Mouse (Mus musculus) embryo, embryonic 9.5 days (tissue): ENCODE data around the gene Dcaf15.
A peak's percentile ranks its signal among the peaks of the same experiment; 100 is the strongest.

Experiments
- DNase-seq: peaks from one replicate; pipeline ENCODE4 v3.0.0-alpha.2; 2017; ENCODE audit errors: extremely low spot score

Dcaf15 gene

DNA sequence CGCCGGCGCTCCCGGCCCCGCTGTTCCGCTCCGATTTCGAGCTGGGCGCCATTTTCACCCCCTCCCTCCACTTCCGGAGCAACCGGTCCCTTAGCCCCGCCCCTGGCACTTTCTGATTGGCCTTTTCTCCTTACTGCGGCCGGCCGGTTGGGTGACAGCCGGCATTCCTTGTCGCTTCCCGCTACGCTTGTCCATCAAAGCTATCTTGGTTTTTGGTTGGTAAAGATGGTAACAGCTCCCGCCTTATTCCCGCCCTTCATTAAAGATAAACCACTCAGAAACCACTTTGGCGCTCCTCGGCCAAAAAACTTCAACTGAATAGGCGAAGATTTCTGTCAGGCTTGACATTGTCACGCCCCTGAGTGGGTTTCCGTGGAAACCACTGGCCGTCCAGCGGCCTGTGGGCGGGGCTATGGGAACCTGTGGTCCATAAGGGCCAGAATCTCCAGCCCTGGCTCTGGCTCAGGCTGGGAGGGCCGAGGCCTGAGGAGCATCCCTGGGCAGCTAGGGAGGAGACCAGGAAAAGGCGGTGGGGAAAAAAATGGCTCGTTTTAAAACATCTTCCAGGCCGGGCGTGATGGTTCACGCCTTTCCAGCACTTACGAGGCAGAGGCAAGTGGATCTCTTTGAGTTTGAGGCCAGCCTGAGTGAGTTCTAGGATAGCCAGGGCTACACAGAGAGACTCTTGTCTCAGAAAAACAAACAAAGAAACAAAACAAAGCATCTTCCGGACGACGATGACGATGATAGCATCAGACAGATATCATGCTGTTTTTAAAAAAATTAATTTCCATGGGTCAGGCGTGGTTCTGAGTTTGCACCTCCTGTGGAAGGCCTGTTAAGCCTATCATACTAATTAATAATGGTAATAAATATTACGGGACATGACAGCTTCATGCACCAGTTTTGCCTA, at the start of gene Dcaf15:
Dcaf15 (minus strand) TSS at position 72 of the 913 bp plus-strand sequence.
- peak; percentile 97 for DNase-seq

DNA sequence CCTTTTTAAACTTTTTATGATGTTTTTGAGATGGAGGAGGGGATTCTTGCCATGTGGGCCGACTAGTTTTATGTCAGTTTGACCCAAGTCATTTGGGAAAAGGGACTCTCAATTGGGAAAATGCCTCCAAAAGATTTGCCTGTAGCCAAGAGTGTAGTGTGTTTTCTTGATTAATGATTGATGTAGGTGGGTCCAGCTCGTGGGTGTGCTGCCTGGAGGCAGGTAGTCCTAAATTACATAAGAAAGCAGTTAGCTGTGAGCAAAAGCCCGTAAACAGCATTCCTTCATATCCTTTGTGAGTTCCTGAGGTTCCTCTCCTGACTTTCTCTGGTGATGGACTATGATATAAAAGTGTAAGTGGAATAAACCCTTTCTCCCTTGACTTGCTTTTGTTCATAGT, 44.6 kb upstream of the Dcaf15 start:
- no peak for DNase-seq

DNA sequence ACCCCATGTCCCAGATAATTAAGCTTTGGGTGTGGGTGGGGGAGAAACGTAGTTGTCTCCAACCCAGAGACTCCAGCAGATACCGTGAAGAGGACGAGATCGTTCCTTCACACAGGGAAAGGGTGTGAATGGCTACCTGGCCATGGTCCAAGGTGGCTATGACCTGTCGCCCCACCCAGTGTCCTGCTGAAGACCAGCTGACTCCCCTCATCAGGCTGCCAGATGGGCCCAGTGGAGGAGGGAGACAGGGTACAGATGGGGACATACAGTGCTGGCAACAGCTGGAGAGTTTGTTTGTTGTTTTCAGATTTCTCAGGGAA, 43.9 kb upstream of the Dcaf15 start:
- DNase-seq = no peak

DNA sequence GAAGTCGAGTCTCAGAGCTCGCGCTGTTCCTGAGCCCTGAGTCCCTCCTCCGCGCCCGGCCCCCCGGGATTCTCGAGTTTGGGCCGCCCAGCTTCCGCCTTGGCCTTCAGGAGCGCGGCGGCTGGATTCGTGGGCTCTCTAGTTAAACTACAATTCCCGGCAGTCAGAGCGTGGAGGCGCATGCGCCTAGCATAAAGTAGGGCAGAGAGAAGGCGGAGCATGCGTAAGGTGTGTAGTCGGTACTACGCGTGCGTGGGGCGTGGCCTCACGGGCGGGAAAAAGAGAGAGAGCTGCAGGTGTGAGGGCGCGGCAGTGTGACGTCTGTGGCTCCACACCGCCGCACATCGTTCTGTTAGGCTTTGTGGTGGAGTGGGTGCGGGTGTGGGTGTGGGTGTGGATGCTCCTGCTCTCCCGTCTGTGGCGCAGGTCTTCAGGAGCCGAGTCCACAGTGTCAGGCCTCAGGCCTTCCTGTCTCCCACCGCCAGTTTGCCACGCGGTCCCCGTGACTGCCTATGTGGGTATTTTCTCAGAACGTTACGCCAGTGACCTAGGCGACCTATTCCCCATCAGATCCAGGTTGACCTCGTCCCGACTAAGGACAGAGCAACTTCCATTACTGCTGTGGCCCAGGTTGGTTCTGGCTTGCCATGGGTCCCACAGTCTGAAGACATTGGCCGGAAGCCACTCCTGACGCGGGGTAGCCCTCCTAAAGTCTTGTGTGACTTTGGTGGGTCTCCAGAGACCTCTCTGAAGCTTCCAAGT, 43.4 kb upstream of the Dcaf15 start, which contains the start of the genes Cc2d1a and 4930432K21Rik:
Cc2d1a (minus strand) TSS at position 168 of the 762 bp plus-strand sequence.
4930432K21Rik (plus strand) TSS at position 257 of the 762 bp plus-strand sequence.
- peak; percentile 93 for DNase-seq

DNA sequence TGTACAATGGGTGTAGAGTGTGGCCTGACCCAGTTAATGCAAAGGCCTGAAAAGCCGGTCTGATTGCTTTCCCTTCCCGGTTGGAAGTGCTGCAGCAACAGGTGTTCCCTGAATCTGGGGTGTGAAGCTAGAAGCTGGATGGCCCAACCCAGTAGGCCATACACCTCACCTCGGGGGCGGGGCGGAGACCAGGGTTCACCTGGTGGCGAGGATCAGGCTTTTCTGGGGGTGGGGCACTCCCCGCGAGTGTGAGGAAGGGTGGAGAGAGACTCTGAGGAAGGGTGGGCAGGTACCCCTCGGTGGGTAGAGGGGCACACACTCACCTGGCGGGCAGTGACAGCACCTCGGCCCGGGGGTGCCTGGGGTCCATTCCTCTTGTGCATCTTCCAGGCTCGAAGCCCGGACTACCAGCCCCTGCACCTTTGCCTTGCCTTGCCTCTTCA, 42.8 kb upstream of the Dcaf15 start:
- no peak for DNase-seq

DNA sequence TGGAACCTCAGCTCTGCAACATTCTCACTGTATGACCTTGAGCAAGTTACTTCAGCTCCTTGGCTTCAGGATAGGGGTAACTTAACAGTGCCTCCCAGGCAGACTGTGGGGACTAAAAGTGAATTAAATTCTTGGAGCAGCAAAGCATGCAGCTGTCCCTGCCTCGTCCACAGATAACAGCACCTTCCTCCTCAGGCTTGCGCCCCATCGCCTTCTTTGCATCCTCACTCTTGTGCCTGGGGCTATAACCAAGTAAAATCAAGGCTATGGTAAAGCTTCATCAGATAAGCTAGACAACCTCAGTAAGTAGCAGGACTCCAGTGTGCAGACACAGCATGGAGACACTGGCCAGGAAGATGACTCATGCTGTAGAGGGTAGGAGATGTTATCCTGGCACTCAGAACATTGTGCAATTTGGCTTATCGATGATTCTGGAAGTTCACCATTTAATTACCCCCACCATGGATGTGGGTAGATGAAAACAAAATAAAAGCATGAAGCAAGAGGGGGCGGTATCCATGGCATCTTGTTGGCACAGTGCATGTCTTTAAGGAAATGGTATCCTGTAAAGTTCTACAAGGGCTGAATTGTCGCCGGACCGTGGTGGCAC, 40.2 kb upstream of the Dcaf15 start:
- no peak for DNase-seq

DNA sequence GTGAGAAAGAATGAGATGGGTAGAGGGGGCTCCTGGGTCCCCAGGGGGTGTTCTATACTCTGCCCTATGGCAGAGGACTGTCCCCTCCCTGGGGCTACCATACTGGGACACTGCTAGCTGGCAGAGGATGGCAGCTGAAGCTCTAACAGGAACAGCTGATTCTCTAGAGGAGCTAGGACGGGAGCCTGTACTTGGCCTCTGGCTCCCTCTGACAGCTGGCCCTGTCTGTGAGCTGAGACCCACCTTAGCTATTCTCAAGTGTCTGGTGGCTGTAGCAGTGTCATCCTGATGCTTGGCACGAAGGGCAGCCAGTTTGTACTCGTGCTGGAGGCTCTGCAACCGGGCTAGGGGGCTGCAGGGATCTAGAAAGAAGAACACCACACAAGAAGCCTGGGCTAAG, 36.3 kb upstream of the Dcaf15 start:
- no peak for DNase-seq

DNA sequence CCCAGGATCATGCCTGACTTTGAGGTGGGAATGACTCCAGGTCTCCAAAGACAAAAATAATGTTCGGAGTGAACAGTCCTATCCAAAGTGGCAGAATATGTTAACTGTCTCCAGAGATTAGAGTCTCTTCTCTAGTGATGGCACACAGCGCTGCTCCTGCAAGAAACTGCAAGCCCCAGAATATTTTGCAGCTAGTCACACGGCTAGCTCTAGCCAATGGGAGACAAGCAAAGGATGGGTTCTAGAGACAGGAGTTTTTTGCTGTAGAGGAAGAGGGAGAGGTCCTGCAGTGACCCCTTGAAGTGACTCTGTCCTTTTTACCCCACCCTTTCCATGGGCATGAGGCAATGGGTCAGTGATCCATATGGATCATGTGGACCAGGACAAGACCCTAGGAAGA, 33.3 kb upstream of the Dcaf15 start:
- DNase-seq = no peak

DNA sequence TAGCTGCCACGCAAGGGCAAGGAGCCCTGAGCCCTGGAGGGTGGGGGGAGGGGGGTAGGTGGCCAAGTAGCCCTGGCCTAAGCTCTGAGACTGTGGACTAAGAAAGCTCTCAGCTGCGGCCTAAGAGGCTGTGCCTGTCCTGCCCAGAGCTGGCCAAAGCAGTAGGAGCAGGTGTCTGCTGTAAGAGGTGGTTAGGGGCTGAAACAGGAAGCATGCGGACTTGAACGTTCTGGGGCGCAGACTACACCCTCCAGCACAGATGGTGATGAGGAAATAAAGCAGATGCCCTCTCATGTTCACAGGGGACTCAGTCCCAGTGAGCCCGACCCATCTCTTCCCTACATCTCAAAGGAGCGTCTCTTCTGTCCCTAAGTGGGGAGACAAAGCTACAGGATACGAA, 27.7 kb upstream of the Dcaf15 start:
- no peak for DNase-seq

DNA sequence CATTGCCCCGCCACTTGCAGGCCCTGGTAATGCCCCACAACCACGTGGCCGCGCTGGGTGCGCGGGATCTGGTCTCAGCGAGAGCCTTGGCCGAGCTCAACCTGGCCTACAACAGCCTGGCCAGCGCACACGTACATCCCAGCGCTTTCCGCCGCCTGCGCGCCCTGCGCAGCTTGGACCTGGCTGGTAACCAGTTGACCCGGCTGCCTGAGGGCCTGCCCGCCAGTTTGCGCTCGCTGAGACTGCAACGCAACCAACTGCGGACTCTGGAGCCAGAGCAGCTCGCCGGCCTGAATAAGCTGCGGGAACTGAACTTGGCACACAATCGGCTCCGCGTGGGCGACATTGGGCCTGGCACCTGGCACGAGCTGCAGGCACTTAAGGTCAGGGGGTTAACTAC, 26.2 kb upstream of the Dcaf15 start:
- DNase-seq = no peak

DNA sequence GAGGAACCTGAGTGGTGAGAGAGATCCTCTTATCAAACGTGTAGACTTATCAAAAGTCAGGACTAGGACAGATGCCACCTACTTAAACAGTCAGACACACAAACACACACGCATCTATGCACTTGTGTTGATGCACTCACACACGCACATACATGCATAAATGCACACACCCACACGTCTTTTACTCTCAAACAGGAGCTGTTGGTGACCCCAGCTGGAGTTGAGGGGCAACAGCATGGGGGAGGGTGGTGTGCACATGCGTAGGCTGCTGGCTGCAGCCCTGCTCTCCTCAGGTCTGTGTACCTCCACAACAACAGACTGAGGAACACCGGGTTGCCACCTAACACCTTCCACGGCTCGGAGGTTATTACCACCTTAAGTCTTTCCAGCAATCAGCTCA, 23.7 kb upstream of the Dcaf15 start:
- DNase-seq = no peak

DNA sequence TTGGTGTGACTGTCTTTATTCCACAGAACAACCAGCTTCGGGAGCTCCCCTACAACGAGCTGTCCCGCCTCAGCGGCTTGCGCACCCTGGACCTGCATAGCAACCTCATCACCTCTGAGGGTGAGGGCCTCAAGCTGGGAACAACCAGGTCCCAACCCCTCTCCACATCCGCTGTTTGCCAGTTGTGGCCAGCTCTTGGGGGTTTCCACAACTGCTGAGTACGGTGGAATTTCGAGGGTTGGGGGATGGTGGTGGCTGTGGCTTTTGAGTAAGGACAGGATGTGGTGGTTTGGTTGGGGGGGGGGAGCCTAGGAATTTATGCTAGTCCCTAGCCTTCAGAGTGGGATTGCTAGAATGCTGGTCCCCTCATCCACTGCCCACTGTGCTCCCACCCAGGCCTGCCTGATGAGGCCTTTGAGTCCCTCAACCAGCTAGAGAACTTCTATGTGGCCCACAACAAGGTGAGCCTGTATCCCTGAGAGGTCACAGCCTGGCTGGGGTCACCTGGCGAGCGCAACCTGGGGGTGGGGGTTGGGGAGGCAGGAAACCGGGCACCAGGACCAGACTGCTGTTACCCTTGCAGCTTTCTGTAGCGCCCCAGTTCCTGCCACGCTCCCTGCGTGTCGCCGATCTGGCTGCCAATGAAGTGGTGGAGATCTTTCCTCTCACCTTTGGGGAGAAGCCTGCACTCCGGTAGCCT, 22.8 kb upstream of the Dcaf15 start:
- no peak for DNase-seq

DNA sequence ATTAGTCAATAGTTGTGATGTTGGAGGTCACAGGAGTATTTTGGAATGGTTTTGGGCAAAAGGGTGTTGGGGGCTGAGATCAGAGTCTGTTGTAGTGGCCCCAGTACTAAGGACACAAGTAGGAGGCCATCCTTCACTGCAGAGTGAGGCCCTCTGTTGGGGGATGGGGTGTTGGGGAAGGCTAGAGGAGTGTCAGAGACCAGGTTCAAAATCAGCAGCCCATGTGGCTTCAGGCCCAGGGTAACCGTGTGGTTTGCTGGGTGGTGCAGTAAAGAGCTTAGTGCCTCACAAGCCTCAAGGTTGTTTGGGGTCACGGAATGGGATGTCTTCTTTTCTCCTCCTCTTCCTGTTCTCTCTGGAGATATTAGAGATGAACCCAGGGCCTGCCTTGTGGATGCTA, 22.2 kb upstream of the Dcaf15 start:
- no peak for DNase-seq

DNA sequence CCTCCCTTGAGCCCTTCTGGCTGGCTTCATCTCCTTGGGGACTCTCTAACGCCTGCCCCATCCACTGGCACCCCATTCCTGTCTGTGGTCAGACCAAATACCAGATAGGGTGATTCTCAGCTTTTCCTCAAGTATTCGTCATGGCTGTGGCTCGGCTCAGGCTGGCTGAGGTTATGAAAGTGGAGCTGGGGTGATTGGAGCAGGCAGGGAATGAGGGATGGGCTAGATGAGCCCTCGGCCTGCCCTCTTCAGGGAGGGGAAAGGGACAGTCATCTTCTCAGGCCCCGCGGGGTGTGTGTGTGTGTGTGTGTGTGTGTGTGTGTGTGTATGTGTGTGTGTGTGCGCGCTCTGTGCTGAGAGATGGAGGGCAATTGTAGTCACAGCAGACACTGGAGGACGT, 21.1 kb upstream of the Dcaf15 start, which contains the start of gene Podnl1:
Podnl1 (plus strand) TSS at position 334 of the 400 bp plus-strand sequence.
- DNase-seq = no peak

DNA sequence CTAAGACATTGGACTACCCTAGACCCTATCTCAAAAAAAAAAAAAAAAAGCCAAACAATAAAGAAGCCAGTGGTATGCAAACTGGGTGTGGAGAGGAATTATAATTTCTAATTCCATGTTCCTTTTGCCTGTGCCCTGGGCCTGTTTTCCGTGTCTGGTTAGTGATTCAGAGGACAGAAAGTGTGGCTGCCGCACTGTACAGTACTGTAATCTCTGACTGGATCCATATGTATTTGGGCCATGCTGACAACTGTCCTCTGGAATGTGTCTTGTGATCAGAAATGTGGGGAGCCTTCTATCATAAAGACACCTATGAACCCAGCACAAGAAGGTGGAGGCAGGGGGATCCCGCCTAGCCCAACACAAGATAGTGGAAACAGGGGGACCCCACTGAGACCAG, 17.6 kb upstream of the Dcaf15 start:
- DNase-seq = no peak

DNA sequence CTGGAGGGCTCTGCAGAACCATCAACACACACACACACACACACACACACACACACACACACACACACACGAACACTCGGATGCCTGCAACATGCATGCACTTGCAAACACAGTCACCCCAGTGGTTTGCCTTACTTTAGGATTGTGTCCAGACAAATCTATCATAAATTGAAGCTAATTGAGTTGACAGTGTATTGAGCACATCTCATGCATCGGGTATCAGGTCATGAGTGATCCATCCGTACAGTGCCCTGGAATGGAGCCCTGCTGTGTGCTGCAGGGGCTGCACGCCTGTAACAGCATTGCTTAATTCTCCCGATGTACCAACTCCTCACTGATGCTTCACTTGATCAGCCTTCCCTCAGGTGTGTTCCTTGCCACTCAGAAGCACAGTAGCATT, 11.1 kb upstream of the Dcaf15 start:
- no peak for DNase-seq

DNA sequence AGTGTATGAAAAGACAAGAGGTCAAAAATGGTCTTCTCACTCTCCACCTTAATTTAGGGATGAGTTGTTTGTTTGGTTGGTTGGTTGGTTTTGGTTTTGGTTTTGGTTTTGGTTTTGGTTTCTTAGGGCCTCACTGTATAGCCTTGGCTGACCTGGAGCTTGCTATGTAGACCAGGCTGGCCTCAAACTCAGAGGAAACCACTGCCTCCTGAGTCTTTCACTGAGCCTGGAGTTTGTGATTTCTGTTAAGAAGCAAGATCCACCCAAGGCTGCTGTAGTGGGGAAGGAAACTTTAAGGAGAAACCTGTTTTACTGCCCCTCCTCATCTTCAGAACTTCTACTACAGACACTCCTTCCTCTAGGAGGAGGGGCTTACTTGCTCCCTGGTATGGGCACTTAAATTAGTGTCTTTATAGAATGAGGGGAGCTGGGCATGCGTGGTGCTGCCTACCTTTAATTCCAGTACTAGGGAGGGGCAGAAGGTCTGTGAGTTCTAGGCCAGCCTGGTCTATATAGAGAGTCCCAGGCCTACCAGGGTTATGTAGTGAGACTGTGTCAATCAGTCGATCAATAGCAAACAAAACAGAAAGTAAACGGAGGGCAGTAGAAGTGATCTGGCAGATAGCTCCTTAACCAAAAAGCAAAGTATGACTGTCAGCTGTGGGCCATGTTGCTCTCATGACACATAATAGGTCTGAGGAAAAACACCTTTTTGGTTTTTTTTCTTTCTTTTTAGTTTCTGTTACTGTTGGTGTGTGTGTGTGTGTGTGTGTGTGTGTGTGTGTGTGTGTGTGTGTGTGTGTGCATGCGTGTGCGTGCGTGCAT, 1.9 kb upstream of the Dcaf15 start:
- DNase-seq = no peak

DNA sequence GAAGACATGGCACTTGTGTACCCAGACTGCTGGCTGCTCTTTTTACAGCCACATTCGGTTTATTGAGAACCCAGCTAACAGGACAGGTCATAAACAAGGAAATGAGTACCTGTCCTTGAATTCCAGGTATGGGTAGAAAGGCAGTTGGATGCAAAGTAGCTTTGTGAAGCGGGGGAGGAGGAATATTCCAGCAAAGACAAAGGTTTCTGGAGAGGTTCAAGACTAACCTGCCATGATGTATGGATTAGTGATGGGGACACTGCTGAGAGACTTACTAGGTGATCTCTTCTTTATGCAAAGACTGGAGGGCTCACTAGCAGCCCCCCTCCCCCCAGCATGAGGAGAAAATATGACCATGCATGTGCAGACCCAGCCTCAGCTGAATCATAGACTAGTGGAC, 1.1 kb upstream of the Dcaf15 start:
- no peak for DNase-seq

DNA sequence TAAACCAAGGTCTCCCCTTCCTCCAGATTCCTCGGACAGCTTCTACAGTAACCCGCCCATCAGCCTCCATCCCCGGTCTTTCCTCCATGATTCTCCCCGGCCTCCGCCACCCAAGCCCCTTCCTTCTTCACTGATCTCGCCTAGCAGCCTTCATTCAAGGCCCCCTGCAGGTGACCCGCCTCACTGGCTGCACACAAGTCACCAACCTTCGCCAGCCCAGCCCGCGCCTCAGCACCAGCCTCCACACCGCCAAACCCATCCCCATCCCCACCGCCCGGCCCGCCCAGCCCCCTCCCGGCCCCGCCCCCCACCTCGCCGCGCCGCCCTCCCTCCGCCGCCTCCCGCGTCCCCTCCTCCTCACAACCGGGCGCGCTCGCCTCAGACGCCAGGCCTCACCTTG, 347 bp downstream of the Dcaf15 start:
- DNase-seq = peak; percentile 88

DNA sequence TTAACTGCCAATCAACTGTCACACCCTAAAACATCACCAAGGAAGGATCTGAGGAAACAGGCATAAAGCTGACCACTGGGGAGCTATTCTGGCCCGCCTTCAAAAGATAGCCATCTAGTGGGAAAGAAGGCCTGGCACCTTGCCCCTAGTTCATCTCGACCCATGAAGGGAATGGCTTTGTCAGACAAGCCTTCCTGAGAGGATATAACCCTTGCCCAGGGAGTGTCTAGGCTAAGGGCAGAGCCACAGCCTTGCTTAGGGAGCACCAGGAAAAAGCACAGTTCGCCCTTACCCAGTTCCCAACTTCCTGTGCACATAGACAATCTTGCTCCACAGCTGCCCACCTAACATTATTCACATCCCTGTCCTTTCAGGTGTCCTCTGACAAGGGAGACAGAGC, 967 bp downstream of the Dcaf15 start:
- no peak for DNase-seq
